Mouse (Mus musculus): ENCODE data around the gene Amacr.
"Not testable (repeated sequence)": the region's sequence is repeated elsewhere in the genome, so short reads cannot be mapped to it uniquely, and the experiment has no call there.

Amacr gene

DNA sequence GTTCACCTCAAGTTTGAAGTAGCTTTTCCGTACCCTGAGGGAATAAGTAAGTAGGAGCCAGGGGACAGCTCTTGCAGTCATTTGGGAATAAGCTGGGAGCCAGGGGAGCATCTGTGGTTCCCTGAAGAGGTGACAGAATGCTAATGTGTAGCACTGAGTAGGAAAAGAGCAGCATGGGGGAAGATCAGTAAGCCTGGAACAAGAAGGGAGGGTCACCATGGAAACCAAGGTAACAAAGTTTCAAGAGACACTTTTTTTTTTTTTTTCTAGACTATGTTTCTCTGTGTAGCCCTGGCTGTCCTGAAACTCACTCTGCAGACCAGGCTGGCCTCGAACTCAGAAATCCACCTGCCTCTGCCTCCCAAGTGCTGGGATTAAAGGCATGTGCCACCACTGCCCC lies 4.9 kb downstream of the Amacr start:
- DNase-seq (ENCODE audit: low spot score in 2 of 2), result not testable (repeated sequence)

DNA sequence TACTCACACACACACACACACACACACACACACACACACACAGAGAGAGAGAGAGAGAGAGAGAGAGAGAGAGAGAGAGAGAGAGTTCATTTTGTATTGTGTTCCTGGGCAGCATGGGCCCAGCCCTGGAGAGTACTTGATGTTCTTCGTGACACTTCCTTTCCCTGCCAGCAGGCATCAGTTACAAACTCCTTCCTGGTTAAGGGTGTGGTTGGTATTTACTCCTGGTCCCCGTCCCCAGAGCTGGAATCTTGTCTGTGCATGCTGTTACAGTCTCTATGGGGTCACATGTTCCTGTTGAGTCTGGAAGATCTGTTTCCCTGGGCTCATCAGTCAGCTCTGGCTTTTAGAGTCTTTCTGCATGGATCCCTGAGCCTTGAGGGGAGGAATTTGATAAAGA lies 8.9 kb downstream of the Amacr start:
- no peak for DNase-seq (ENCODE audit: low spot score in 2 of 2)

DNA sequence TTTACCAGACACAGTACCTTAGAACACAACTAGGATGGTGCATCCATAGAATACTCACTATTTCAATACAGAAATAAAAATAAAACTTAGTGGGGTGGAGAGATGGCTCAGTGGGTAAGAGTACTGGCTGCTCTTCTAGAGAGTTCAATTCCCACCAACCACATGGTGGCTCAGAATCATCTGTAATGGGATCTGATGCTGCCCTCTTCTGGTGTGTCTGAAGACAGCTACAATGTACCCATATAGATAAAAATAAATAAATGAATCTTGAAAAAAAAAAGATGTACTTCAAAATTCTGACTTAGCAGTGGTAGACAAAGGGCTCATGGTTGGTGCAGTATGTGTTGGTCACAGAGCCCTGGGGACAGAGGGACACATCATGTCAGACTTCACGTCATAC lies 10.0 kb downstream of the Amacr start:
- no peak for DNase-seq (ENCODE audit: low spot score in 2 of 2)

DNA sequence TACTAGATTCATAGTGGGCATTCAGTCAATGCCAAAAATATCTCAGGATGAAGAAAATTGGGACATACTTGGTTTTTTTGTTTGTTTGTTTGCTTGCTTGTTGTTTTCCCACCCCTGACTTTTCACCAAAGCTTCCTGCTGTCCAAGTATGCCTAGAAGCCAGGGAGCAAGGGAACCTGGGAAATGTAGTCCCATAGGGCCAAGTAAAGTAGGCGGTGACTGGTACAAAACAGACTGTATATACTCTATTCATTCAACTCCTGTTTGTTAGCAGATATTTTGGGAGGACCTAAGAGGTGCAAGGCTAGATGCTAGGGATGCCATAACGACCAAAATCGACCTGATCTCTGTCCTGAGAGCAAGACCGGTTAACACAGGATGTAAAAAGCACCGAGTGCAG lies 18.3 kb downstream of the Amacr start:
- DNase-seq (ENCODE audit: low spot score in 2 of 2), result no peak

DNA sequence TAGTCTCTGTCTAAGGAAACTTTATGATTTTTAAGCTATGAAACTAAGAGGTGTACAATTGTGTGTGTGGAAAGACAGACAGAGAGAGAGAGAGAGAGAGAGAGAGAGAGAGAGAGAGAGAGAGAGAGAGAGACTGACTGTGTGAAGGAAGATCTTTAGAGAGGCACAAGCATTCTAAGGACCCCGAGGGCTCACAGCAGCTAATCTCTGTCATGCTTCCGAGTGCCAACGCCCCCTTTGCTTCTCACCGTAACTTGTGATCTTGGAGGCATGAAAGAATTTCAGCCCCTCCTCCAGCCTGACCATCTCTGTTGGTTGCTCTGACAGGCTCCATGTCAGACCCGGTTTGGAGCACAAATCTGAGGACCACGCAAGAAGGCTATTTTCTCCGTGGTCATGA lies 18.9 kb downstream of the Amacr start, which contains the start of gene Slc45a2:
TSS of gene Slc45a2 (plus strand) at position 301 of the 400 bp plus-strand sequence.
- DNase-seq (ENCODE audit: low spot score in 2 of 2), result no peak

DNA sequence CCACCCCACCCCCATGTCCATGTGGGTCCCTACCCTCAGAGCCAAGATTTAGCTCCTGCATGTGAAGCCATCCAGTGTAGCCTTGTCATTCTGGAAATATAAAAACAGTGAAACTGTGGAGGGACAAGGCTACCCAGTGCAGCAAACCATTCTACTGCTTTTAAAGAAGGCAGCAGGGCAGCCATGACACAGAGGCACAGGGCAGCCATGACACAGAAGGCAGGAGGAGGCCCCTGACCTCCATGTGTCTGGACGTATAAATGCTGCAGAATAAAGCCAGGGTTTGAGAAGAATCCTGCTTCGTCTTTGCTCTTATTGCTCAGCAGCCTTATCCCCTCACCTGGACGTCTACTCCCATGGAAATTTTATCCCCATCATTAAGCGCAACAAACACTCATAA lies 22.2 kb downstream of the Amacr start:
- no peak for DNase-seq (ENCODE audit: low spot score in 2 of 2)

DNA sequence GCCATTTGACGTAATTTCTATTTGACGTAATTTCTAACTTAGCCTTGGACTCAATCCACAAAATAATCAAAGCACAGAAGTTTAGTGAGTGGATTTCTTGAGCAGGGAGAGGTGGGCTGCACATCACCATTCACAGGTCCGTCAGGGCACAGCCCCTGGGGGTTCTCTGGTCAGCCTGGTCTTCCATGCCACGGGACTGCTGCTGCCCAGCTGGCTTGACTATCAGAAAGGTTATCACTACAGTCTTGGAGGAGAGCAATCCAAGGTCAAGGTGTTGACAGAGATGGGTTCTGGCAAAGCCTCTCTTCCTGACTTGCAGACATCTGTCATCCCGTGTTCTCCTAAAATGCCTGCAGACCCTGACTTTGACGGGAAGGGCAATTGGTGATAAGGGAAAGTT lies 23.1 kb downstream of the Amacr start:
- DNase-seq (ENCODE audit: low spot score in 2 of 2), result no peak

DNA sequence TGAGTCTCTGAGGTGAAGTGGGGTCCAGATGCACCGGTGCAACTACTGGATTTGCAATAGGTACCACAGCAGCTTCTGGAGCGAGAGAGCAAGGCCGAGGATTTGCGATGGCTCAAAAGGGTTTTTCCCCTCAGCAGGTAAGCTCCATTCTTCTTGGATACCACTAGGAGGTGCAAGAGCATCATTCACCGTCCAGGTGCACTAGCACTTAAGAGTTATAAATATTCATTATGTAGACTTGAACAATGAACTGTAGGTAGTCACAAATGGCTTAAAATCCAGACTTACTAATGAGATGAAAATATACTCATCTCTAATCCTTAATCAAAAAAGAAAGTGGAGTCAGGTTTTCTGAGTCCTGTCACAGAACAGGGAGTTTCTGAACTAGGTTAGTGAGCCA lies 27.2 kb downstream of the Amacr start:
- DNase-seq (ENCODE audit: low spot score in 2 of 2), result no peak

DNA sequence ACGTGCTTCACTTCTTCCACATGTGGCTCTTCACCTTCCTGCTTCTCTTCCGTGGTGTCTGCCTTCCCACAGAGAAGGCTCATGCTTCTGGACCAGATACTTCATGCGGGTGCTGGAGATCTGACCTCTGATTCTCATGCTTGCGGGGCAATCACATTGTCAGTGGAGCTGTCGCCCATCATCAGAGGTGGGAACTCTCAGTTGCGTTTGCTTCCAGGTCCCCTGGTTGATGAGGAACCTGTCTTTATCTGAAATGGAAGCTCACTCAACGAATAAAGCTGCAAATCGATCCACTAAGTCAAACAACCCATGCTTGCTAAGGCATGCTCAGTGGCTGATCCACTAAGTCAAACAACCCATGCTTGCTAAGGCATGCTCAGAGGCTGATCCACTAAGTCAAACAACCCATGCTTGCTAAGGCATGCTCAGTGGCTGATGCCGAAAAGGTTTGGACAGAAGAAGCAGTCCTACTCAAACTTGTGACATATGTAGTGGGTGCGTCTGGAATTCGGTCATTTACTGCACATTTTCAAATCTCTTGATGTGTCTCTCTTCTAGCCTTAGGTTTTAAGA lies 29.5 kb downstream of the Amacr start:
- DNase-seq (ENCODE audit: low spot score in 2 of 2), result no peak

DNA sequence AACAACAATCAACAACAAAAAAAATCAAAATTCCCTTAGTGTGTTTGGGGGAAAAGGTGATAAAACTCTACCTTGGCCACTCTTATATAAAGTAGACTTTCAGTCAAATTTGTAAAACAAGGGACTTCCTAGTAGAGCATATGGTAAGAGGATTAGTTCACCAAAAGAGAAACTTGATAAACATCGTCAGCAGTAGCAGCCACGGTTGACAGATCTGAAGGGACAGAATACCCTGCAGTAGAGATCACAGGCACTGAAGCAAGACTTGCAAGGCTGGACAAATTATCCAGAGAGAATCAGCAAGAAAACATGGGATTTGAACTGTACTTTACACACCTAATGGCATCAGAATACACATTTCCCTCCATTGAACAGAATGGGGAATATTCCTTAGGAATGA lies 33.4 kb downstream of the Amacr start:
- no peak for DNase-seq (ENCODE audit: low spot score in 2 of 2)

DNA sequence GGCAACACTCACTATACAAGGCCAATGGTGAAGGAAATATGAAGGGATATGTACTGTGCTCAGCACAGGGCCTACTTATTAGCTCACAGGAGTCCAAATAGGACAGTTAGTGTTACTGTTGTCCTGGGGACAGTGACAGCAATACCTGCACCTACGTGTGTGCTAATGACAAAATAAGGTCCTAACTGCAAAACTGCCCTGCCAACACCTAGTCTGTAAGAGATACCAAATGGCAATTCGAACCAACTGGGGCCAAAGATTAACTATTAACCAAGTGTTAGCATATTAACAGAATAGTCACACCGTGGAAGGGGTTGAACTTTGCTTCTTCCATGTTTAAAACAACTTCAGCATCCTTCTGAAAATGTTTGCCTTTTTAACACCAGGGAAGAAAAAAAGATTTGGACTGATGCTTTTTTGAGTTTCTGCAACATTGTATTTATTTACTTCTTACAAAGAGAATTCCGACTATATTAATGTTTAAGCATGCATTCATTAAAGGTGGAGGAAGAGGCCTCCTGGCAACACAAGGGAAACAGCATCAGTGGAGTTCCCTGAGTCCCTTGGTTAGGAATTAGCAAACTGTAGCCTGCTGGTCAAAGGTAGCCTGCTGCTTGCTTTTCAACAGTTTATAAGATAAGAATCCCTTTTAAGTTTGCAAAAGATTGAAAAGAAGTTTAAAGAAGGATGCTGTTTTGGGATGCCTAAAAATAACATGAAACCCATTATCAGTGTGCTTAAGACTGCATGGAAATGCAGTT lies 45.4 kb downstream of the Amacr start:
- DNase-seq (ENCODE audit: low spot score in 2 of 2), result no peak

DNA sequence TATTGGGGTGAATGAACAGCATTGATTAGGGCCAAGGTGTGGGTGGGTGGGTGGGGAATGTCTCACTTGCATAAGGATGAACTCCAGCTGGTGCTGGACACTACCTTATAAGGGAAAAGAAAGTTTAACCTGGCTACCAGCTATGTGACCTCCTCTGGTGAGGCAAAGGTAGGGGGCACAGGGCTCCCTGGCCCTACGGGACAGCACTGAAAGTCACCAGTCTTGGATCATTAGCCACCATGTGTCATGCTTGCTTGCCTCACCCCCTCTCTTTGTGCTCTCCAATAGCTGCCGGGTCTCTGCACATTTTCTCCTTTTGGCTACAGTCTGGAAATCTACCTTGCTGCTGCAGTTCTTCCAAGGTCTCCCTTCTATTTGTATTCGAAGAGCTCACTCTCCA lies 48.6 kb downstream of the Amacr start:
- no peak for DNase-seq (ENCODE audit: low spot score in 2 of 2)

DNA sequence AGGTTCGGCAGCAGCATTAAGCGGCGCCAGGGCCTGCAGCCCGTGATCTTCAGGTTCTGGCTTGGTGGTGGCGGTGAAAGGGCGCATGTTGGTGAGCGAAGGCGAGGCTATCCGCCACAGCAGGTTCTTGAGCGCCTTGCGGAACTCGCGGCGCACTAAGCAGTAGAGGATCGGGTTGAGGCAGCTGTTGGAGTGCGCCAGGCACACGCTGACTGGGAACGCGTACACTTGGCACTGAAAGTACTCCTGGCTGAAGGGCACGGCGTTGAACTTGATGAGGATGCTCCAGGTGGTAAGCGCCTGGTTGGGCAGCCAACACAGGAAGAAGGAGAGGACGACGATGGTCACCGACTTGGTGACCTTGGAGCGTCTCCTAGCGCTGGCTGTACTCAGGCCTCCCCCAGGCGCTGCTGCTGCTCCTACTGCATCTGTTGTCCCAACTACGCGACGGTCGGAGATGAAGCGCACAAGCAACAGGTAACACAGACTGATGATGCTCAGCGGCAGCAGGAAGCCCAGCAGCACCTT lies 54.5 kb downstream of the Amacr start:
- no peak for DNase-seq (ENCODE audit: low spot score in 2 of 2)

DNA sequence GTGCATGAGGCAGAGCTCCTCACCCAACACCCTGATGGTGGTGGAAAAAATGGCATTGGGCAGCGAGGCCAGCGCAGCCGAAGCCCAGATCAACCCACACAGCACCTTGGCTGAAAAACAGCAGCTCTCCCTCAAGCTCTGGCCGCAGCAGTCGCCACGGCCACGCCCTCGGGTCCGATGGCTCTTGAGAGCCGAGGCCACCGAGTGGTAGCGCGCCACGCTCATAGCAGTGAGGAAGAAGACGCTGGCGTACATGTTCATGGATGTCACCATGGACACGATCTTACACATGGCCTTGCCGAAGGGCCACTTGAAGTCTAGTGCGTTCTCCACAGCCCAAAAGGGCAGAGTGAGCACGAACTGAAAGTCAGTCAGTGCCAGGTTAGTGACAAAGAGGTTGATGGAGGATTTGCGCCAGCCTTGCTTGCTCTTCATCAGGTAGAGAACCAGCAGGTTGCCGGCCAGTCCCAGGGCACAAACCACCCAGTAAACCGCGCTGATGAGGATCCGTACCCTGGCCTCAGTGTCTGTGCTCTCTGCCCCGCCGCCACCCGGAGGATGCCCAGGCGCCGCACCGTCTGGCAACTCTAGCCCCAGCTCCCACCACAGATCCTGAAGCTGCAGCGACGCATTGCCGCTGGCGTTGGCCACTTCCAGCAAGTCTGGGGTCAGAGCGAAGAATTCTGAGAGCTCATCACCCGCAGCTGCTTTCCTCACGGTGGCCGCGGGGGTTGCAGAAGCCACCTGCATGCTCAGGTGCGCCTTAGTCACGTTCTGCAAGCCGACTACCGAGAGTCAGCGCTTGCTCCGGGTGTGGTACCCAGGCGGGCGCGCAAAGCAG lies 55.2 kb downstream of the Amacr start:
- DNase-seq (ENCODE audit: low spot score in 2 of 2), result no peak

DNA sequence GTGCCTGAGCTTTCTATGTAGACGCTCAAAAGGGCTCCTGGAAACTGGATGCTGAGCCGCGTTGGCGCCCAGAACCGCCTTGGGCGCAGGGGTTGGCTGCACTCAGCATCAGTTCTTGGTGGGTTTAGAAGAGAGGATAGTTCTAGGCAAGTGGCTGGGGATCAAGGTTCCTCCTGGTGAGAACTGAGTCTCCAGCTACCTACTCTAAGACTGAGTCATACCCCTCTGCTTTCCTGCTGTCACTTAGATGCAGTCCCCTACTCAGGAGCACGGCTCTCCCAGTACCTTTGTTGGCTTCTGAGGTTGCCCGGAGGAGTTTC lies 55.8 kb downstream of the Amacr start:
- no peak for DNase-seq (ENCODE audit: low spot score in 2 of 2)

DNA sequence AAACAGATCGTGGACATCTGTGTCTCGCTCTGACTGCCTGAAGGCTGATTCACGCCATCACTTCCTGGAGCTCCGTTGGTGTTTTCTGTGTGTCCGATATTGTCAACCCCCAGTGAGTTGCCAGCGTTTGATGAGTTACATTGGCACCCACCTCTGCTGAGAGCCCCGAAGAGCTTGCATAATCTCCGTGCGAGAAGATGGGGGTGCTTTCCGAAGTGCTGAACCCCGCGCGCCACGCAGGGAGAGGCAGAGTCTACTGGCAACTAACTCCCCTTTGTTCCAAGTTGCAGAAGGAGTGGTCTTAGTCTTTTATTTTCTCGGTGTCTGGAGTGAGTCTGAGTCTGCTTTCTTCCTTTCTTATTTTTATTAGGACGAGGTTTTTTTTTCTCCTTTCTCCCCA lies 56.2 kb downstream of the Amacr start, which contains the start of gene Rxfp3:
TSS of gene Rxfp3 (minus strand) at position 281 of the 400 bp plus-strand sequence.
- DNase-seq (ENCODE audit: low spot score in 2 of 2), result no peak

DNA sequence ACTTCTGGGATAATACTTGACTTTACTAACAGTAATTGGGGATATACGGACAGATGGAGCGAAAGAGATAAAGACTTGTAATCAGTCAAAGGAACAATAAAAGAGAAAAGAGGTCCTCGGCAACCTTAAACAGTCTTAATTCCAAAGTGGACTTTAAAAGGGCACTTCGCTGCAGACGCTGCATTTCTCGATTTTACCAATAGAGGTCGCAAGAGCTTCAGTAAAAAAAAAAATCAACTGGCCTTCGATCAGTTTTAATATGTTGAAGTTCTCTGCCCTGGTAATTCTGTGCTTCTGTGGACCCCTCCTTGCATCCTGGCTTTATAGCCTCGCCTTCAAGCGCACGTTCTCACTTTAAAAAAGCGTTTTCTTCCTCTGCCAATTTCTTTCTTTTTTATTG lies 56.9 kb downstream of the Amacr start:
- no peak for DNase-seq (ENCODE audit: low spot score in 2 of 2)

DNA sequence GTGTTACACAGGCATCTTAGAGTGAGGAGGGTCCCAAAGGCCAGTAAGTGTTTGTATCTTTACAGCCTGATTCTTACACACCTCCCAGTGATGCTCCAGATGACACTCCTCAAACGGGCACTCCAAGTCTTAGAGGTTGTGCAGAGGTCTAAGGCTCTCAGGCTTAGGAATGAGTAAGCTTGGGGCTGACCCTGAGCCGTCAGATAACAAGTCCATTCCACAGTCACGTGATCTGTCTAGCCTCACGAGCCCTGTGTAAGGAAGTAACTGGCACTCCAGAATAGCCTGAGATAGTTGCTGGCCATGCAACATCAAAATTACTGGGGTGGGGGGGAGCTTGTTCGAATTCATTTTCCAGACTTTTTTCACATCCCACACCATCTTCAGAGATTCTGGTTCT lies 58.5 kb downstream of the Amacr start:
- DNase-seq (ENCODE audit: low spot score in 2 of 2), result no peak

DNA sequence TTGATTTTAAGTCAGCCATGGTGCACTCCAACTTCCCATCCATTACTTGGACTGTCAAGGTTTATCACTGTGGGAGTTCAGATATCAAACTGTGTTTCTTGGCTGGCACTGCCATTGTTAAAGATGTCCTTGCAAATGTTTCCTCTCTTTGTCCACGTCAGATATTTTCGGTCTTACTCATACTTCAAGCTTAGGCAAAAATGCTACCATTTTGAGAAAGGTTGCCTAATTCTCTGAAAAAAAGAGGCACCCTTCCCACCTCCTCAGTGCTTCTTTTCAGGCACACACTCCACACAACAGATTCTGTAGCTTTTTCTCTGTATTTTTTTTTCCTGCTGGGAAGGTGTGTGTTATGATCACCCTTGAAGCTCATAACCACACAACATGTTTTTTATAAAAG lies 59.7 kb downstream of the Amacr start:
- DNase-seq (ENCODE audit: low spot score in 2 of 2), result no peak

DNA sequence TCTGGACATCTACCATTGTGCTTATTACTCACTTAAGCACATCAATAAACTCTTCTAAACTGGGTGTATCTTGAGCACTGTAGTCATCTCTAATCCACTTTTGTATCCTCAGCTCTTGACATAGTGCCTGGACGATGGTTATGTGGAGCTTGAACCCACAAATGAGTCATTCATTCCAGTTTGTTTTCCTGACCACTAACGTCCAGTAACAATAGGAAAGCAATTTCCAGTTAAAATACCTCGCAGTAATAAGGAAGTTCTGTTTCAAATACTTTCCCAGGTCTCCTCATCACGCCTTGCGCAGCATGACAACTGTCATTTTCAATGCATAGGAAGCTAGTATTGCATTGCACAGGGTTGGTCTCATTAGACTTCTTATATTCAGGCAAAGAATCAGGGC lies 61.3 kb downstream of the Amacr start:
- DNase-seq (ENCODE audit: low spot score in 2 of 2), result no peak

Measured in spleen, postnatal 36 days (tissue).